Mouse (Mus musculus) embryonic fibroblast, embryonic 13.5 days (primary cell): ENCODE data around the gene Zfp341.

Experiments used
- CTCF ChIP-seq: IDR thresholded peaks from 2 replicates; pipeline ENCODE4 v1.5.1; 2011; ENCODE audit warnings: mild to moderate bottlenecking, control low read depth, low read length, moderate library complexity, borderline replicate concordance; ENCODE audit not compliant: insufficient read depth
- POLR2A ChIP-seq: IDR thresholded peaks from 2 replicates; pipeline ENCODE4 v1.6.1; 2011; ENCODE audit warnings: low read depth, mild to moderate bottlenecking, control low read depth, low read length, moderate library complexity

GRCm38 (mm10) chr2:154615674-154616073 is 2.6 kb downstream of the Zfp341 start:
- no peak for TF ChIP-seq CTCF
- TF ChIP-seq POLR2A, result no peak
